Mouse (Mus musculus) CH12.LX (cell line): Measurements from ENCODE around the gene Dag1. TPM values are rescaled to one million over a fixed set of nuclear protein-coding genes. Genes with fewer than 3 reads are reported as not detected.
A peak's percentile ranks its signal among the peaks of the same experiment; 100 is the strongest.

Experiments used
- DNase-seq: peaks from one replicate; pipeline ENCODE4 v3.0.0-alpha.2; 2013; ENCODE audit errors: extremely low read depth
- H3K27ac ChIP-seq: 2 replicates; pipeline ENCODE4 v1.5.1; 2012; ENCODE audit warnings: low read depth, mild to moderate bottlenecking, control low read depth, moderate library complexity; ENCODE audit not compliant: insufficient read depth
- H3K27me3 ChIP-seq: replicated peaks from 2 replicates; pipeline ENCODE3; 2012; ENCODE audit warnings: inconsistent platforms
- H3K36me3 ChIP-seq, 2 experiments: replicated peaks in 1 of 2; 2 replicates each; pipeline versions ENCODE3 to v1.6.1; 2012; ENCODE audit warnings: inconsistent platforms in 1 of 2, low read length in 1 of 2, mild to moderate bottlenecking in 1 of 2, mixed read lengths in 1 of 2, moderate library complexity in 1 of 2; ENCODE audit not compliant: control insufficient read depth in 1 of 2, insufficient read depth in 1 of 2
- H3K4me1 ChIP-seq, 2 experiments: 2 replicates each; pipeline ENCODE4 v1.6.1; 2012; ENCODE audit warnings: inconsistent platforms in 1 of 2, moderate library complexity in 1 of 2; ENCODE audit not compliant: insufficient read depth in 2 of 2, control insufficient read depth in 1 of 2
- H3K4me2 ChIP-seq: 2 replicates; pipeline ENCODE4 v1.6.1; 2012; ENCODE audit warnings: low read depth, mild to moderate bottlenecking, control low read depth; ENCODE audit not compliant: poor library complexity, insufficient read depth, severe bottlenecking
- H3K4me3 ChIP-seq, 3 experiments: fragments of 150-350 bp in 1 of 3; sonication (generic) in 1 of 3; replicated peaks in 1 of 3; 2 replicates each; pipeline versions ENCODE3 to v1.5.1; 2011 to 2012; ENCODE audit warnings: low read depth in 2 of 3, low read length in 2 of 3, mild to moderate bottlenecking in 2 of 3, moderate library complexity in 2 of 3, control low read depth in 1 of 3, improper control_type of control experiment in 1 of 3, inconsistent platforms in 1 of 3, mixed read lengths in 1 of 3; ENCODE audit not compliant: poor library complexity in 1 of 3
- H3K79me2 ChIP-seq: replicated peaks from 2 replicates; pipeline ENCODE4 v1.6.1; 2012; ENCODE audit warnings: mild to moderate bottlenecking, moderate library complexity; ENCODE audit not compliant: control insufficient read depth, poor library complexity, insufficient read depth, severe bottlenecking; ENCODE audit errors: extremely low read depth
- H3K9ac ChIP-seq: 2 replicates; pipeline ENCODE4 v1.6.1; 2012; ENCODE audit warnings: low read depth, mild to moderate bottlenecking, control low read depth, moderate library complexity; ENCODE audit not compliant: insufficient read depth
- H3K9me3 ChIP-seq: replicated peaks from 2 replicates; pipeline ENCODE3; 2012; ENCODE audit warnings: low read length, inconsistent platforms, mixed read lengths
- BHLHE40 ChIP-seq: IDR thresholded peaks from 2 replicates; pipeline ENCODE4 v1.6.1; 2011; ENCODE audit warnings: mild to moderate bottlenecking, low read depth, low read length, improper control_type of control experiment
- CHD1 ChIP-seq: IDR thresholded peaks from 2 replicates; pipeline ENCODE4 v1.6.1; 2012; ENCODE audit warnings: low read depth, low read length, improper control_type of control experiment, inconsistent platforms
- CHD2 ChIP-seq: IDR thresholded peaks from 2 replicates; pipeline ENCODE4 v1.6.1; 2011; ENCODE audit warnings: low read length, improper control_type of control experiment
- CTCF ChIP-seq, 2 experiments: IDR thresholded peaks in 1 of 2; conservative IDR thresholded peaks in 1 of 2; 2 replicates each; pipeline ENCODE4 v1.5.1; 2011 to 2012; ENCODE audit warnings: low read depth in 2 of 2, low read length in 2 of 2, improper control_type of control experiment in 1 of 2, inconsistent platforms in 1 of 2, mild to moderate bottlenecking in 1 of 2, moderate library complexity in 1 of 2
- EP300 ChIP-seq: IDR thresholded peaks from 2 replicates; pipeline ENCODE4 v1.6.1; 2011; ENCODE audit warnings: low read length, improper control_type of control experiment
- IRF4 ChIP-seq: IDR thresholded peaks from 2 replicates; pipeline ENCODE4 v1.6.1; 2014; ENCODE audit warnings: low read depth, mild to moderate bottlenecking, inconsistent platforms, low read length, improper control_type of control experiment
- JUN ChIP-seq: IDR thresholded peaks from 2 replicates; pipeline ENCODE4 v1.6.1; 2011; ENCODE audit warnings: low read depth, mild to moderate bottlenecking, low read length, improper control_type of control experiment, moderate library complexity; ENCODE audit not compliant: insufficient read depth
- MAFK ChIP-seq: IDR thresholded peaks from 2 replicates; pipeline ENCODE4 v1.6.1; 2011; ENCODE audit warnings: low read length, improper control_type of control experiment; ENCODE audit not compliant: insufficient replicate concordance
- MAX ChIP-seq: IDR thresholded peaks from 2 replicates; pipeline ENCODE4 v1.6.1; 2011; ENCODE audit warnings: low read length, improper control_type of control experiment
- MAZ ChIP-seq: IDR thresholded peaks from 2 replicates; pipeline ENCODE4 v1.6.1; 2012; ENCODE audit warnings: low read depth, mild to moderate bottlenecking, inconsistent platforms, low read length, improper control_type of control experiment, moderate library complexity
- MEF2A ChIP-seq: IDR thresholded peaks from 2 replicates; pipeline ENCODE4 v1.6.1; 2014; ENCODE audit warnings: low read depth, mild to moderate bottlenecking, inconsistent platforms, low read length, improper control_type of control experiment, borderline replicate concordance
- NELFE ChIP-seq: IDR thresholded peaks from 2 replicates; pipeline ENCODE4 v1.6.1; 2011; ENCODE audit warnings: low read depth, low read length, improper control_type of control experiment
- NRF1 ChIP-seq: IDR thresholded peaks from 2 replicates; pipeline ENCODE4 v1.6.1; 2014; ENCODE audit warnings: low read depth, mild to moderate bottlenecking, inconsistent platforms, low read length, improper control_type of control experiment, moderate library complexity
- POLR2AphosphoS2 ChIP-seq: IDR thresholded peaks from 2 replicates; pipeline ENCODE4 v1.6.1; 2011; ENCODE audit warnings: low read depth, low read length, improper control_type of control experiment
- RAD21 ChIP-seq: IDR thresholded peaks from 2 replicates; pipeline ENCODE4 v1.6.1; 2011; ENCODE audit warnings: low read depth, mild to moderate bottlenecking, low read length, improper control_type of control experiment, moderate library complexity
- RCOR1 ChIP-seq: conservative IDR thresholded peaks from 2 replicates; pipeline ENCODE4 v1.6.1; 2012; ENCODE audit warnings: low read depth, mild to moderate bottlenecking, inconsistent platforms, low read length, improper control_type of control experiment
- SIN3A ChIP-seq: IDR thresholded peaks from 2 replicates; pipeline ENCODE4 v1.6.1; 2012; ENCODE audit warnings: low read length, improper control_type of control experiment, inconsistent platforms
- SMC3 ChIP-seq: IDR thresholded peaks from 2 replicates; pipeline ENCODE4 v1.6.1; 2011; ENCODE audit warnings: low read depth, low read length, improper control_type of control experiment
- TBP ChIP-seq: conservative IDR thresholded peaks from 2 replicates; pipeline ENCODE4 v1.6.1; 2011; ENCODE audit warnings: low read depth, low read length, improper control_type of control experiment
- TCF12 ChIP-seq: IDR thresholded peaks from 2 replicates; pipeline ENCODE4 v1.6.1; 2014; ENCODE audit warnings: low read depth, mild to moderate bottlenecking, inconsistent platforms, low read length, improper control_type of control experiment
- USF1 ChIP-seq: IDR thresholded peaks from 2 replicates; pipeline ENCODE4 v1.6.1; 2014; ENCODE audit warnings: low read depth, mild to moderate bottlenecking, inconsistent platforms, low read length, improper control_type of control experiment
- ZC3H11A ChIP-seq: IDR thresholded peaks from 2 replicates; pipeline ENCODE4 v1.6.1; 2012; ENCODE audit warnings: low read depth, mild to moderate bottlenecking, inconsistent platforms, low read length, improper control_type of control experiment
- ZNF384 ChIP-seq: IDR thresholded peaks from 2 replicates; pipeline ENCODE4 v1.6.1; 2012; ENCODE audit warnings: low read depth, low read length, improper control_type of control experiment, inconsistent platforms
- dilution Hi-C: fragments of 300-500 bp; cut with MboI; formaldehyde crosslinking; loops from 2 replicates; pipeline ENCODE4 v1.14.3; 2020; ENCODE audit warnings: low sequenced_read_pairs; ENCODE audit not compliant: extremely low pct_unique_long_range_greater_than_20kb, extremely low pct_ligation_motif_present
- in situ Hi-C: fragments of 300-500 bp; cut with MboI; formaldehyde crosslinking; loops from 3 replicates; pipeline ENCODE4 v1.14.3; 2019; ENCODE audit warnings: low sequenced_read_pairs, low pct_ligation_motif_present, low pct_unique_long_range_greater_than_20kb, mixed read lengths
- polyA plus RNA-seq: library from polyadenylated mRNA; unstranded; fragments of >175 nt; gene quantifications from 2 replicates; pipeline ENCODE4 v1.2.1, GENCODE M21; 2012; ENCODE audit warnings: low read depth; ENCODE audit not compliant: insufficient read length
- total RNA-seq, 2 experiments: library from RNA; depleted of rRNA; stranded (reverse); fragments of 300-350 nt in 1 of 2; fragments of >200 nt in 1 of 2; gene quantifications; 2 replicates each; pipeline ENCODE4 v1.2.3; 2012 to 2014

Gene Dag1
- total and polyA plus RNA-seq, 3 experiments: 1.7 to 5.7 (median 3.9) TPM

GRCm38 (mm10) chr9:108165143-108165542 is 98.6 kb downstream of the Dag1 start:
- Histone ChIP-seq H3K4me1 (peaks cover 0 to 3% of the 10 kb centered on the region in 2 experiments; a peak in 1 of 4 replicates), H3K9ac (no peak overlapping the region), H3K79me2 (no peaks in the 10 kb centered on the region), H3K4me3 (no peak overlapping the region), H3K27me3 (peaks cover 17% of the 10 kb centered on the region), H3K4me2 (no peak overlapping the region), H3K36me3 (no peaks in the 10 kb centered on the region), H3K27ac (no peak overlapping the region), H3K9me3 (no peaks in the 10 kb centered on the region)
- dilution Hi-C loops: no loop called here
- no peak for DNase-seq
- in situ Hi-C loops: no loop called here
- no peak for TF ChIP-seq CHD2
- no peak for TF ChIP-seq NELFE
- TF ChIP-seq MAZ: no peak
- TF ChIP-seq EP300: no peak
- TF ChIP-seq NRF1: no peak
- no peak for TF ChIP-seq SMC3
- no peak for TF ChIP-seq TBP
- TF ChIP-seq ZNF384: no peak
- TF ChIP-seq TCF12: no peak

GRCm38 (mm10) chr9:108163646-108164284 is 100.0 kb downstream of the Dag1 start:
- no peak for TF ChIP-seq RAD21
- peak; percentile 39 for TF ChIP-seq BHLHE40
- Histone ChIP-seq H3K4me3 (no peak overlapping the region), H3K27me3 (peaks cover 10% of the 10 kb centered on the region), H3K4me1 (peaks cover 0 to 3% of the 10 kb centered on the region in 2 experiments; a peak in 1 of 4 replicates), H3K27ac (no peak overlapping the region), H3K9ac (no peak overlapping the region), H3K36me3 (no peaks in the 10 kb centered on the region), H3K9me3 (no peaks in the 10 kb centered on the region), H3K79me2 (no peaks in the 10 kb centered on the region), H3K4me2 (no peak overlapping the region)
- in situ Hi-C loops: loop anchor here (5.0 kb wide), 1 partner anchor 39 kb away; no protein-coding TSS in a partner anchor
- dilution Hi-C loops: no loop called here
- no peak for DNase-seq

GRCm38 (mm10) chr9:108157891-108158290 is 105.9 kb downstream of the Dag1 start:
- DNase-seq: no peak
- H3K27me3 ChIP-seq: peaks cover 3% of the 10 kb centered on the region
- no peak overlapping the region for H3K4me2 ChIP-seq
- dilution Hi-C loops: no loop called here
- H3K27ac ChIP-seq: no peak overlapping the region
- no peaks in the 10 kb centered on the region for H3K79me2 ChIP-seq
- H3K36me3 ChIP-seq: no peaks in the 10 kb centered on the region
- no peak overlapping the region for H3K9ac ChIP-seq
- H3K9me3 ChIP-seq: no peaks in the 10 kb centered on the region
- peaks cover 11 to 19% of the 10 kb centered on the region in 2 experiments; a peak in 3 of 4 replicates for H3K4me1 ChIP-seq
- no peak overlapping the region for H3K4me3 ChIP-seq
- TF ChIP-seq MAZ (no peak), USF1 (no peak), ZC3H11A (no peak), MAX (no peak), RCOR1 (no peak), JUN (no peak), NRF1 (no peak), POLR2AphosphoS2 (no peak), IRF4 (no peak), SIN3A (no peak), MEF2A (no peak), CTCF (conservative IDR thresholded peaks at IDR 0.05 in 1 of 2, IDR thresholded peaks at IDR 0.05 in 1 of 2; ENCODE audit: low read depth in 2 of 2, low read length in 2 of 2) (no peak), CHD1 (no peak), EP300 (no peak), NELFE (no peak), BHLHE40 (no peak), MAFK (no peak)
- TF ChIP-seq, all 38 proteins: peak for 0
- in situ Hi-C loops: no loop called here
